Mouse (Mus musculus) spleen, embryonic (tissue): Measurements from ENCODE around the gene Atxn10.
"Not testable (repeated sequence)": the region's sequence is repeated elsewhere in the genome, so short reads cannot be mapped to it uniquely, and the experiment has no call there.

Source experiments
- CTCF ChIA-PET: fragments of 350-600 bp; sonication (Branson Sonifier 250); formaldehyde crosslinking; loops from one replicate; lab custom pipeline; 2022; lab: Charles Lee

Atxn10 gene

DNA sequence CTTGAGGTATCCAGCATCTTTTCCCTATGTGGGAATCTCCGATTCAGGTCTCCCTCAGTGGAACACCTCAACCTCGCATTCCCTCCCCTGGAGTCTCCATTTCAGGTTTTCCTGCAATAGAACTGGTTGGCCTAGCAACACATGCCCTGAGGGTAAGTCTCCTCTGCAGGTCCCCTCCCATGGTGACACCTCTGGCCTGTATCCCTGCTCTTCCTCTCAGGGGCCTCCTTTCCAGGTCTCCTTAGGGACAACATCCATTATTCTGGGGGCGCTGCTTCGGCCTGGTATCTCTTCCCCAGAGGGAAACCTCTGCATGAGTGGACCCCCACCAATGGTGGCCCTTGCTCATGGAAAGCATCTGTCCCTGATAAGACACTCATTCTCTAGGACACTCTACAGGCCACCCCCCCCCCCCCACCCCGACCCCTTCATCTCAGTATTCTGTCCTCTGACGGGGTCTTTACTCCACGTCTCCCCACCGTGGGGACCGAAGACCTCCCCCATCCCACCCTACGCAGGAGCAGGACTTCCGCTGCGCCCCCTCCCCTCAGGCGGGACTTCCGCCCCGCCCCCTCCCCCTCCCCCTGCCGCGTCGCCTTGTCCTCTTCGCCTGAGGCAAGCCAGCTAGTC is at the start of gene Atxn10:
Gene Atxn10, plus strand, starts transcription at position 575 of the 630 bp plus-strand sequence.
- CTCF ChIA-PET, result no interaction called here

DNA sequence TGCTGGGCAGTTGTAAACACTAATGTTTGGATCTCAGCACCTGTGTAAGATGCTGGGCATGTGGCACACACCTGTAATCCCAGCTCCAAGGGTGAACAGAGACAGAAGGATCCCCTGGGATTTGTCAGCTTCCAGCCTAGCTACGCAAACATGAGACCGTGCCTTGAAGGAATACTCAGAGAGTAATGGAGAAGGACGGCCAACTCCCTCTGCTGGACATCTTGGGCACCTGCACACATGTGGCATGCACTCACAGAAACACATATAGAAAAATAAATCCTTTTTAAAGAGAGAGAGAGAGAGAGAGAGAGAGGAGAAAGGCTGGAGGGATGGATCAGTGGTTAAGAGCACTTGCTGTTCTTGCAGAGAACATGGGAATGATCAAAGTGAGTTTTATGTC is 41.4 kb upstream of the Atxn10 start:
- CTCF ChIA-PET, result no interaction called here

DNA sequence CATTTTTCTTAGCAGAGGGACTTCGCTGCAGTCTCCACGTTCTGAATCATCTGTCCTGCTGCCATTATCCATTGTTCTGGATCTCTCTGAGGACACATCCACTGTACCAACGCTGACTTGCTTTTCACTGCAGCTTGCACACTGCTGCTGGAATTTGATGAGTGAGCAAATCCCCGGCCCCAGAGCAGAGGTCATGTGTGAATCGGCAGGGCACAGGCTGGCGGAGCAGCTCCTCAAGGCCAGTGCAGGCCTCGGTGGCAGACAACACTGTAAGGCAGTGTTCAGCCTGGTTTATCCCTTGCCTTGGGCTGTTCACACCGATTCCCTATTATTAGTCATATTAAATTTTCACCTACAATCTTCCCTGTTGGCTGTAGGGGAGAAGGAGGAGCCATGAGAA is 40.5 kb upstream of the Atxn10 start:
- CTCF ChIA-PET, result no interaction called here

DNA sequence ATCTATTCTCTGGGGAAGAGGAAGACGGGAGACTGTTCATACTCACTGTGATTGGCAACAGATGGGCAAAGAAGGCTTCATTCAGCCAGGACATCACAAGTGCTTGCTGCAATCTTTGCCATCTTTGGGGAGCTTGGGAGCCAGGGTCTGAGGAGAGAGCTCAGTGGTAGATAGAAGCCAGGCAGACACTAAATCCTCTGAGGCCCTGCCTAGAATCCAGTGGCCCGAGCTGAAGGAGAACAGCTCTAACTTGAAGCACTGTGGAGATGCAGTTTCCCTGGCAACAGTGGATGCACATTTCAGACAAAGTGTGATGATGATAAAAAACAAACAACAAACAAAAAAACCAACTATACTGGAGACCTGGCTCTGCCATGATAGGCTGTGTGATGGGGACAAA is 40.1 kb upstream of the Atxn10 start:
- CTCF ChIA-PET, result no interaction called here

DNA sequence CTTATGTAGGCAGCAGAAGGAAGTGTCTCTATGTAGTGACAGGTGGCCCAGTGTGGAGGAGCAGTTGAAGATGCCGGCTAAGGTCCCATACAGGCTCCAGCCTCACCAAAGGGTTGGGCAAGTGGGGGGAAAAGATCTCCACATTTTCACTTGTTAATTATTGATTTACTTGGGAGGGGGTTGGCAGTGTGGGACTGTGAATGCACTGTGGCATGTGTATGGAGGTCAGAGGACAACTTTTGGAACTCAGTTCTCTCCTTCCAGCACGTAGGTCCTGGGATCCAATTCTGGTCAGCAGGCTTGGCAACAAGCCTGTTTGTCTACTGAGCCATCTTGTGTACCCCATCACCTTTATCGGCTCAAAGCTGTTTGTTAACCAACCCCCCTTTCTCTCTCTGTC is 39.5 kb upstream of the Atxn10 start:
- CTCF ChIA-PET, result interaction anchor here (0.7 kb wide), 1 partner anchor 145 kb away, joined by 4 read pairs; no protein-coding TSS in a partner anchor

DNA sequence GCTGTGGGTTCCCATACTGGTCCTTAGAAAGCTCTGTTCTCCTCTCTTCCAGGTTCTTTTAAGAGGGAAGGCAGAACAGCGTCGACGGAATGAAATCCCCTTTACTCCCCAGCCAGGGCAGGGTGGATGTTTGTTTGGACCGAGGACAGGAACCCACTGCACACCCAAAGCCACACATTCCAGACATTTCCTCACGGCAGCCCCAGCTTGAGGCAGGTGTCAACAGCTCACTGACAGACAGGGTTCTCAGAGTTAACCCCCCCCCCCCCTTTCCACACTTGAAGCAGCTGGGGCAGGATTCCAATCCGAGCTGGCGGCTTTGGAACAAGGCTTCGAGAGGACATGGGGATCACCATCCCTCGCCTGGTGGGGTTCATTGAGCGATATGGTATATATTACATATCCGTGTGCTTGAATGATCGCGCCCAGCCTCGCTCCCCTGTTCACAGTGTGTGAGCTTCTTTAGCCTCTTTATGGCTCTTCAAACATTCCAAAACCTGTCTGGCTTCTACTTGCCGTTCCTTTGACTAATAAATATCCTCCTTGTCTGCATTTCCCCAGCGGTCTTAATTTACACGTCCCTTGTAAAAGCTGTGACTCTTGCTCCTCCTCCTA is 37.8 kb upstream of the Atxn10 start:
- CTCF ChIA-PET, result no interaction called here

DNA sequence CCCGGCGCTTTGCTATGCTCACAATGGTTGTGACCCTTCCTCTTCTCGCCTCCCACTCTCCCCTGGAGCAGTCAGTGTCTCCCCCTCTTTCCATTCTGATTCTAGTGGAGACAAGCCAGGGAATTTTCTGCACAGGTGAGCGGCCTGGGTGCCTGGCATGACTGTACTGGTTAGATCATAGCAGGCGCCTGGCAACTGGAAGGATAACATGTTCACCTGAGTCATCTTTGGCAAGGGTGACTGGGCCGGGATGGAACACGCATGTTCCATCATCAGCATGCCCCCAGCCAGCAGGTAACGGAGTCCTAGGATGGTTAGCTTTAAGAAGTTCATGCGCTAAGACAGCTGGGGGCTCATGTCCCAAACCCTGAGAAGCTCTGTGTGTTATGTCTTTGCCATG is 37.1 kb upstream of the Atxn10 start:
- CTCF ChIA-PET, result no interaction called here

DNA sequence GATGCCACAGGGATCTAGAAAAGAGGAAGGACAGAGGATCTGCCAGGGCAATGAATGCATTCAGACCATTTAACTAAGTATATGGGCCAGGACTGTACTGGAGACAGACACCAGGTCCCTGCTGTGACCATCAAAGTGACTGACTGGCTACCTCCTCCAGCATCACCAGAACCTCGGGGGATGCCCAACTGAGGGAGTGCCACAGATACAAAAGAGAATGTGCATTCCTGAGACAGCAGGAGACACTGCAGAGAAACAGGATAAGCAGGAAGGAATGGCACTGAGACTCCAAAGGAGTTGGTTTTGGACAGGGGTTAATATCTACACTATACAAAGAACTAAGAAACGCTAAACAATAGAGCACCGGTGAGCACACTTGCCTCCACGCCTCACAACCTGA is 32.8 kb upstream of the Atxn10 start:
- CTCF ChIA-PET, result no interaction called here

DNA sequence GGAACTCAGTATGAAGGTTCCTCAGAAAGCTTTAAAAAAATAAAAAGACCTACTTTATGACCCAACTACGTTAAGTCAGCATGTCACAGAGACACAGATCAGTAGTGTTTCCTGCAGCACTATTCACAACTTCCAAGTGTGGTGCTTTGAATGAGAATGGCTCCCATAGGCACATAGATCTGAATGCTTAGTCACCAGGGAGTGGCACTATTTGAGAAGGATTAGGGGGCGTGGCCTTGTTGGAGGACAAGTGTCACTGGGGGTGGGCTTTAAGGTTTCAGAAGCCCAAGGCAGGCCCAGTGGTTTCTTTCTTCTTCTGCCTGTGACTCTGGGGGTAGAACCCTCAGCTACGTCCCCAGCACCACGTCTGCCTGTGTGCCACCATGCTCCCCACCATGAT is 32.1 kb upstream of the Atxn10 start:
- CTCF ChIA-PET, result no interaction called here

DNA sequence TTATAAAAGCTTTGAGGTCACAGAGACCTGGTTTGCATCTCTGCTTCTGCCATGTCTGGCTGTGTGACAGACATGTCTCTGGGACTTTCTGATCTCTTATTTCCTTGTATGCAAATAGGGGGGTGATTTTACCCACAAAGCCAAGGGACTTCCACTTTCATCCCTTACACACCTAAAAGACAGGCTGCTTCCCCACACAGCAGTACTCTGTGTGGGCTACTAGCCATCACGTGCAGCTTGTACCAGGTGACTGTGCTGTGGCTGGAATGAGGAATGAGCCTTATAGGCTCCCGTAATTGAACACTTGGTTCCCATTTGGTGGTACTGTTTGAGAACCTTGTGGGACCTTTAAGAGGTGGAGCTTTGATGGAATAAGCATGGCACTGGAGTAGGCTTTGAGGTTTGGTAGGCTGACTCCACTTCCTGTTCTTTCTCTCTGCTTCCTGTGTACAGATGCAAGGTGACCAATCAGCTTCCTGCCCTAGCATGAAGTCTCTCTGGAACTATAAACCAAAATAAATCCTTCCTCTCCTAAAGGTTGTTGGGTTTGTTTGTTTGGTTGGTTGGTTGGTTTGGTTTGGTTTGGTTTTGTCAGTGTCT is 28.9 kb upstream of the Atxn10 start:
- CTCF ChIA-PET, result no interaction called here

DNA sequence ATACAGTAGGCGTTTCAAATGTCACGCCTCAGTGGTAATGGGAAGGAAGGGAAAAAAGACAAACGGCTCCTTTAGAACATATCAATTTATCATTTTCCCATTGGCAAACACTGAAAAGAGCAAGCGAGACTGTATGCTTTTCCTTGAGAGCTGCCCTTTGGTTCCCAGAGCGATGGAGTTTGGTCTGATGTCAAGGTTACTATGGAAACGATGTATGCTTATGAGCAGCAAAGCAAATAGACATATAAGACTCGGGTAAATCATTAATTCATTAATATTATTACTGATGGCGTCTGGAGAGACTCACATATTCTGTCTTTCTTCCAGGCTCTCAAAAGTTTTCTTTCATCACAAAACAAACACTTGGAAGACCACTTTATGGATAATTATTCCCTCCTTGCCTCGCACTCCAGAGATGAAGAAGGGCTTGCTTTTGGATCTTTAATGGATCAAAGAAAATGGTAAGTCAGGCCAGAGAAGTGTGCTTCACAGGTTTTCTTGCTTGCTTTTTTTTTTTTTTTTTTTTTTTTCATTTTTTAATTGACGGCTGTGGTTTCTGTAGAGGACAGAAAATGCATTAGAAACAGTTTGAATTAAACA is 24.9 kb upstream of the Atxn10 start:
- CTCF ChIA-PET, result no interaction called here

DNA sequence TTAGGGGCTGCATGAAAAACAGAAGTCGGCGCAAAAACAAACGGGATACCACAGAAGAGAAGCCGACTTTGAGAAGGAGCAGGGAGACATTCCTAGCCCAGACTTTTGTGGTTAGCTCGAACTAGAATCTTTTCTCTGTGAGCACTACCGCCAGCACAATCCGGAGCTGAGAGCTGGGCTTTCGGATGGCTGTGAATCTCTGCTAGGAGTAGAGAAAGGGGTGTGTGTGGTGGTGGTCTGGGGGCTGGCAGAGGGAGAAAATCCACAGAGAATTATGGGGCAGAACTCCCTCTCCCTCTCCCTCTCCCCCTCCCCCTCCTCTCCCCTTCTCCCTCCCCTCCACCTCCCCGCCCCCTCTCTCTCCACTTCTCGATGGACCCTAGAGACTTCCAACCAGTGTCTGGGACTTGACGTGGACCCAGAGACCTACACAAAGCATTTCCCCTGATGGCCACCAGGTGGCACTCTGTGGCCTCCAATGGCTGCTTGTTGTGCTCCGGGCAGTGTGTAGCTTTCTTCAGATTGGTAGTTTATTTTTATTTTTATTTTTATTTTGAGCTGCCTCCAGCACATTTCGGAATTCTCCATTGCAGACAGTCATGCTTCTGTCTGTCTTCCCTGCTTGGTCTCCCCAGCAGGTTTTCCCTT is 20.5 kb upstream of the Atxn10 start:
- CTCF ChIA-PET, result no interaction called here

DNA sequence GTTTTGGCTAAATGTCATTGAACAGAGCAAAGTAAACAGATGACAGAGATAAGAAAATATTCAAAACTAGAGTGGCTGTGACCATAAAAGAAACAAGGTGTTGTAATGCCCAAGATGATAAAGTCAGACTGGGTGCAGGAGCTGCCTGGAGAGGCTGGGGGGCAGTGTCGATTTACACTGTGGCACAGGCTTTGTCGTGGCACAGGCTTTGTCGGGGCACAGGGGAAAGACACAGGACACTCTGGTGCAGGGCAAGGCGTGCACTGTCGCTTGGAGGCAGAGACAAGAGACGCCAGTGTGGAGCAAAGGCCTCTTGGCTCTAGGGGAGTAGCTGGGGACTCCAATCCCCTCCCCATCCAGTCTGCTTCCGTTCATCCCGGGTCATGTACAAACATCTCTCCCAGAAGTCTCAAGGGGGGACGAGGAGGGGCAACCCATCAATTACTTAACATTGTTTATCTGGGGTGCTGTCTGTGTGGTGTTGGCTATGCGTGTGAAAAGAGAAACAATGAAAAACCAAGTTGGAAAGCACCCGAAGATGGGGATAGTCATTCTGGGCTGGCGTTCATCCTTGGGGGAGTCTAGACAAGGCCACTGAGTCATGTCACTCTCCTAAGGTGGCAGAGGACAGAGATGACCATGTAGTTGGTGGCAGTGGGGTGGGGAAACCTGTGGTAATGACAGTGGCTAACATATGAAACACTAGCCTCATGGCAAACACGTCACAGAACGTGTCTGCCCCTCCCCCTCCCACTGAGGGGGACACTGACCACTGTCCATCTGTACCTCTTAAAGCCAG is 19.5 kb upstream of the Atxn10 start:
- CTCF ChIA-PET, result interaction anchor here (0.6 kb wide), 1 partner anchor 125 kb away, joined by 3 read pairs; no protein-coding TSS in a partner anchor

DNA sequence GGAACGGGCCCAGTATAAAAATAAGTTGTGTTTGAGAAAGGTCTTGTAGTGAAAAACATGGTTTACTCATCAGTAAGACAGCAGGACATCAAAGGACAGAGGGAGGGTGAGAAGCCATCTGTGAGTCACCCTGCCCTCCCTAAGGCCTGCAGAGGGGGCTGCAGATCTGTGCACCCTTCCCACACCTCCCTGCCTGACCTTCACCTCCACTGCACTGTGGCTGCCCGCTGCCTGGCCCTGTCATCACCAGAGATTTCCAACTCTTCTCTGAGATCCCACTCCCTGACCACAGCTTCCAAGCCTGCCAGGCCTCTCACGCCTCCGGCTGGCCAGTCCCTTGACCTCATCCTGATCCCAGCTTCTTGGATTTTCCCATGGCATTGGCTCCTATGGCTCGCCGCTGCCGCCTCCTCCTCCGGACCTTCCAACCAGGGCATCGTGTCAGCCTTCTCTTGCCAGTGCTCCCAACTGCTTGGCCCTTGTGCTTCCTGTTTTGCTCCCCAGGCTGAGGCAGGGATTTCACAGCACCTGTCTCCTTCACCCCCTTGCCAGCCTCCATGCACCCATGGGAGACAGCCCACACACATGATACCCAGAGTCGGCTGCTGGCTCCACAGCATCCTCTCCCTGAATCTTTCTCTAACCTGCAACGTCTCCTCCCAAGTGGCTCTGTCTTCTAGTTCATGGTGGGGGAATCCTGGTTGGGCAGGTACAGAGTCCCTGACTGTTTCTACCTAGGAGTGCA is 15.9 kb upstream of the Atxn10 start:
- CTCF ChIA-PET, result no interaction called here

DNA sequence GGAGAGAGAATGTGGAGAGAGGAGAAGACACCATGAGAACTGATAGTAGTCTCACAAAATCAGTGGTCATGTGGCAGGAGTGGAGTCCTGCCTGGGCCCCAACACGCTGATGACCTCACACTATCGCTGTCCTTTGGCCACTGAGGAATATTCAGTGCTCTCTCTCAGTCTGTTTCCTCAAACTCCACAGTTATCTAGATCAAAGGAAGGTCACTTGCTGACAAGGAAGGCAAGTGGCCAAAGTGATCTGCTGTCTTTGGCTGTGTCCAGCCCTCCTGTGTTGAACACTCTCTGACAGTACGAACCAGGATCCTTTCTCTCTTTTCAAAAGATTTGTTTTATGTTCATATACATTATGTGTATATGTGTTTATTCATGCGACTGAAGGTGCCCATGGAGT is 12.8 kb upstream of the Atxn10 start:
- CTCF ChIA-PET, result no interaction called here

DNA sequence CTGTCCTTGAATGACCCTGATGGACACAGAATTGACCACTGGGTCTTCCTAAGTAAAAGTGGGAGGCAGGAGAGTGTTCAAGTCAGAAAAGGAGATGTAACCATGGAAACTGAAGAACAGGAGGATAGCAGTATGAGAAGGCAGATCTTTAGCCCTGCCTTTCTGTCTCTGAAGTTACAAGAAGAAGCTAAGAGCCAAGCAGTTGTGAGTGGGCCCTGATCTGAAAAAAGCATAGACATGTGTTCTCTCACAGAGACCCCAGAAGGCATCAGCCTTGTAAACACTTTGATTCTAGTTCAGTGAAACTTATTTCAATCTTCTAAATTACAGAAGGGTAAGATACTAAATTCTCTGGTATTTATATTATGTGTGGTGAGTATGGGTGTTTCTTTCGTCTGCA is 11.6 kb upstream of the Atxn10 start:
- CTCF ChIA-PET, result no interaction called here

DNA sequence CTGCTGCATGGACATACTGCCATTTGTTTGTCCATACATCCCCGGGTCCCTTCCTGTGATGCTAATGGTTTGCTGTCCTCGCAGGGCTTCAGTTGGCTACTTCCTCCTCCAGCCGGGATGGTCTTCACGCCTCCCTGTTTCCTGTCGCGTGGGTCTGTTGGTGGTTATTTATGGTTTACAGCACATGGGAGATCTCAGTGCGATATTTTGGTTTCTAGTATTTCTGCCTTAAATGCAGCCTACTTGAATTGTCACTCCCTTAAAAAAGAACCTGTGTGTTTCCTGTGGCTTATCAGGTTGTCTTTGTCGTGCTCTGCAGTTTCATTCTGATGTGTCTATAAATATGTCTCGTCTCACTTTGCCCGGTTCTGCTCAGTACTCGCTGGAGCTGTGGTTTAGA is 8.2 kb upstream of the Atxn10 start:
- CTCF ChIA-PET, result no interaction called here

DNA sequence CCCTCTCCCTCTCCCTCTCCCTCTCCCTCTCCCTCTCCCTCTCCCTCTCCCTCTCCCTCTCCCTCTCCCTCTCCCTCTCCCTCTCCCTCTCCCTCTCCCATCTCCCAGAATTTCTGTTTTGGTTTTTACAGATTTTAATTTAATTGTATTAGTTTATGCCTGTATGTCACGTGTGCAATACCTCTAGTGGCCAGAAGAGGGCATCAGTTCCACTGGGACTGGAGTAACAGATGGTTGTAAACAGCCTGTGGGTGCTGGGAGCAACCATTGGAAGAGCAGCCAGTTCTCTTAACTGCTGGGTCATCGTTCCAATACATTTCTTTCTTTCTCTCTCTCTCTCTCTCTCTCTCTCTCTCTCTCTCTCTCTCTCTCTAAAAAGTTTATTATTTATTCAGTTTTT is 7.6 kb upstream of the Atxn10 start:
- CTCF ChIA-PET, result interaction anchor here (0.6 kb wide), 1 partner anchor 1877 kb away, joined by 3 read pairs; no protein-coding TSS in a partner anchor

DNA sequence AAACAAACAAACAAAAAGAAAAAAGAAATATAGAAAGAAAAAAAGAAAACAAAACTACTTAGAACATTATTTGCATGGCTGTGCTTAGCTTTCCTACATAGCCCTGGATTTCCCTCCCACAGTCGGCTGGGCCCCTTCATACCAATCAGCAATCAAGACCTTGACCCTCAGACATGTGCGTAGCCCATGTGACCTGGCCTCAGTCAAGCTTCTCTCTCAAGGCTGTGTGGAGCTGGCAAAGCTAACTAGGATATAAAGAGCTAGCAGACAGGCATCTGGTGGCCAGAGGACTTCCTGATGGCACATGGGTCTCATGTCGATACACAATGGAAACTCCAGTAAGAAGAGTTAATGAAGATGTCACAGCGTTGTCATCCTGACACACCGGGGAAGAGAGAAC is 6.9 kb upstream of the Atxn10 start:
- CTCF ChIA-PET, result interaction anchor here (0.6 kb wide), 1 partner anchor 1877 kb away, joined by 3 read pairs; no protein-coding TSS in a partner anchor

DNA sequence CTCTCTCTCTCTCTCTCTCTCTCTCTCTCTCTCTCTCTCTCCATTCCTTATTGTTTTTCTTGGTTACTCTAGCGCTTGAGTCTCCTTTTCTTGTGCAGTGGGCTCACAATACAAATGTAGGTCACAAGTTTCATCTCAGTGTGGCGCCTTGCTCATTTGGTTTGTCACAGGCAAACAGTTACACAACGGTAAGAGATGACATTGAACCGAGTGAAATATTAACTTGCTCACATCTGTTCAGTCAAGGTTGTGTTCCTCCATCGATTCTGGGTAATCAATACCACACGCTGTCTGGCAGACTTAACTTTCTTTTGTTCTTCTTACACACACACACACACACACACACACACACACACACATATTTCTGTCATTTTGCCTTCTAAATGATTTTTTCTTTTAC is 6.0 kb upstream of the Atxn10 start:
- CTCF ChIA-PET, result no interaction called here

DNA sequence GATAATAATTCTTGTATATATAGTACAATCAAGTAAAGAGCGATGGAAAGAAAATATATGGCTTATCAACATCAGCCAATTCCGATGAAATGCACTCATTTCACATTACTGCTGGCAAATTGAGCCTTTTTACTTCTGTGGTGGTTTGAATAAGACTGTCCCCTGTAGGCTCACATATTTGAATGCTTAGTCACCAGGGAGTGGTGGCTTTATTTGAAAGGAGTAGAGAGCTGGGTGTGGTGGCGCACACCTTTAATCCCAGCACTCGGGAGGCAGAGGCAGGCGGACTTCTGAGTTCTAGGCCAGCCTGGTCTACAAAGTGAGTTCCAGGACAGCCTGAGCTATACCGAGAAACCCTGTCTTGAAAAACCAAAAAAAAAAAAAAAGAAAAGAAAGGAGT is 2.5 kb upstream of the Atxn10 start:
- CTCF ChIA-PET, result not testable (repeated sequence)
